Mouse (Mus musculus): ENCODE measurements at regions not wholly inside any gene's neighbourhood (a gene's known extent, or its start where the extent isn't known, plus 50 kb on each side); places are given as distances from the start of the nearest gene placed in this dataset.
A peak's percentile ranks its signal among the peaks of the same experiment; 100 is the strongest.
"Not testable (repeated sequence)": the region's sequence is repeated elsewhere in the genome, so short reads cannot be mapped to it uniquely, and the experiment has no call there.

DNA sequence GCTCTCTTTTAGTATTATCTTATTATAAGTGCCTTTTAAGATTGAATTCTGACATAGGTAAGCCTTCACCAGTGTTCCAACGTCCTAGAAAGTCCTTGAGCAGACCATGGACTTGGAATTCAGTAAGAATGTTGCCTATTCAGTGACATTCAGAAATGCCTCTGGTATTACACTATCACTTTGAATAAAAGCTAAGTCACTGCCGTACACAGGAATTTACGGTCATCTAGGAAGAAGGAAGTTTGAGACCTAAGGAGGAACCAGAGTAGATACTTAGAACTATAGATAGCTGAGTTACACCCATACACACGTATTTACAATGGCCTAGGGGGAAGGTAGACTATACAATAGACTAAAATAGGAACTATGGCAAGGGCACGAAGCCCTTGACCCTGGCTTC is 711.6 kb downstream of the Crisp4 start:
- H3K27ac ChIP-seq (replicated peaks); H3K9ac ChIP-seq (replicated peaks); H3K4me3 ChIP-seq; H3K27me3 ChIP-seq; H3K4me2 ChIP-seq (replicated peaks); H3K36me3 ChIP-seq; ATAC-seq (replicated peaks); H3K4me1 ChIP-seq; H3K9me3 ChIP-seq: not testable (repeated sequence)
- WGBS = 85% methylated on average over 5 of the region's 5 CpGs

DNA sequence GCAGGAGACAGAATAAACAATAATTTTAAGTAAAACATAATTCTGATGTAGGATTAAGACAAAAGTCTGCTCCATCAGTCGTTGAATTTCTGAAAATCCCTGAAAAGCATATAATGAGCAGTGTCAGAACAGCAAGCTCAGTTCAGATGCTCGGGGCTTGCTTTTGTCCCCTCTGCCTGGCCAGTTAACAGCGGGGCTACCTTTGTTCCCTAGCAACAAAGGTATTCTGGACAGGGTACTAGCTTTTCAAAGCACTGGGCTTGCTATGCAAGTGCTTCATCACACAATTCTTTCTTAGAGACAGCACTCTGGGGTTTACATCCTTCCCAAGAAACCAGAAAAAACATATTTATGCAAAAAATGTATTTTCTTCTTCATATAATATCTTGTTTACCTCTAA is 729.7 kb downstream of the Crisp4 start:
- Histone ChIP-seq H3K4me2 (replicated peaks) (no peak overlapping the region), H3K36me3 (no peaks in the 10 kb centered on the region), H3K27ac (replicated peaks) (no peak overlapping the region), H3K9me3 (no peaks in the 10 kb centered on the region), H3K9ac (replicated peaks) (no peak overlapping the region), H3K27me3 (no peaks in the 10 kb centered on the region), H3K4me1 (no peaks in the 10 kb centered on the region), H3K4me3 (no peak overlapping the region)
- 4% methylated on average over 3 of the region's 3 CpGs for WGBS
- ATAC-seq (replicated peaks) = no peak

DNA sequence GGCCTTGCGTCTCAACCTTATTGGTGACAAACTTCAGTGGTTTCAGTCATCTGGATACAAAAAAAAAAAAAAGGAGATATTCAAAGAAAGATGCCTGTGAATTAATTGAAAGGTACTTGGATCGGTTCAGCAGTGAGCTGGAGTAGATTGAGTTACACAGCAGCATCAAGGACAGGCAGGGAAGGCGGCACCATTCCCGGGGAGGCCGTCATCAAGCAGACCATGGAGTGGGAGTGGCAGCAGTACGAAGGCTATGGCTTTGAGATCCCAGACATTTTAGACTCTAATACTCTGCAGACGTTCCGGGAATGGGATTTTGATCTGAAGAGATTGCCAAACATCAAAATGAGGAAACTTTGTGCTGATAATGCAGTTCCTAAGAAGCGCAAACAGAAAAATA is 750.8 kb downstream of the Crisp4 start:
- no peak overlapping the region for H3K27ac ChIP-seq (replicated peaks)
- H3K9ac ChIP-seq (replicated peaks) = no peak overlapping the region
- no peaks in the 10 kb centered on the region for H3K27me3 ChIP-seq
- no peaks in the 10 kb centered on the region for H3K9me3 ChIP-seq
- 87% methylated on average over 9 of the region's 9 CpGs for WGBS
- H3K4me1 ChIP-seq = no peaks in the 10 kb centered on the region
- no peak for ATAC-seq (replicated peaks)
- no peaks in the 10 kb centered on the region for H3K36me3 ChIP-seq
- no peak overlapping the region for H3K4me2 ChIP-seq (replicated peaks)
- no peak overlapping the region for H3K4me3 ChIP-seq

DNA sequence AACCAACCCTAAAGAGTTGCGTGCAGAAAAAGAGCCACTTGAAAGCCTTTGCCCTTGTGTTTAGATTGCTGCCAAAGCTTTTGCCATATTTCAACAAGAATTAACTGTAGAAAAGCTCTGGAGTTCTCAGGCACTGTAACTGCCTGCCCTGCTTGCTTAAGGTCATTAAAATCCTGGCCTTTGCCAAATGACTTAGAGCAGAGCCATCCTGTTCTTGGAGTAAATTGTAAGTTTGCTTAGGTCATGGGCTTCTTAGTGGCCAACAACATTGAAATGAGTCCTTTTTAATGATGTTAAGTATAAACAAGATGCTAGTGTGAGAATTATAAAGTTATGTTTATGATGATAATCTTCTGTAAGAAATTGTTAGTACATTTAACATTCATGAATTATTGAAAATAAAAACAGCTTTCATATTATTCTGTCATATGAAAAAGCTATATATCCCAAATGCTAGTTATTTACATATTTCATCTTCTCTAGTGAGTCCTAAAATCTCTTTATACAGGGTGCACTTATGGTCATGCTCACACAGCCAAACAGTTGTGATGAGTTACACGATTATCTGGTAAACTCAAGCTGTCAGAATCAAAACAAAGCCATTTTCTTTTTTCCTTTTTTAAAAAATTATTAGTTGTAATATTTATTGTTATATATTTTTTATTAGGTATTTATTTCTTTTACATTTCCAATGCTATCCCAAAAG is 753.4 kb downstream of the Crisp4 start:
- Histone ChIP-seq H3K4me2 (replicated peaks) (no peak overlapping the region), H3K4me3 (no peak overlapping the region), H3K4me1 (no peaks in the 10 kb centered on the region), H3K27ac (replicated peaks) (no peak overlapping the region), H3K27me3 (no peaks in the 10 kb centered on the region), H3K9me3 (no peaks in the 10 kb centered on the region), H3K9ac (replicated peaks) (no peak overlapping the region), H3K36me3 (no peaks in the 10 kb centered on the region)
- ATAC-seq (replicated peaks) = no peak
- WGBS = 87% methylated on average over 2 of the region's 2 CpGs

GRCm38 (mm10) chr1:17377562-17377961 is 768.1 kb downstream of the Crisp4 start:
- Histone ChIP-seq H3K27ac (replicated peaks) (no peak overlapping the region), H3K4me2 (replicated peaks) (no peak overlapping the region), H3K9ac (replicated peaks) (no peak overlapping the region), H3K9me3 (no peaks in the 10 kb centered on the region), H3K36me3 (no peaks in the 10 kb centered on the region), H3K4me1 (no peaks in the 10 kb centered on the region), H3K4me3 (no peak overlapping the region), H3K27me3 (no peaks in the 10 kb centered on the region)
- ATAC-seq (replicated peaks) = no peak
- WGBS = 71% methylated on average over 2 of the region's 2 CpGs

DNA sequence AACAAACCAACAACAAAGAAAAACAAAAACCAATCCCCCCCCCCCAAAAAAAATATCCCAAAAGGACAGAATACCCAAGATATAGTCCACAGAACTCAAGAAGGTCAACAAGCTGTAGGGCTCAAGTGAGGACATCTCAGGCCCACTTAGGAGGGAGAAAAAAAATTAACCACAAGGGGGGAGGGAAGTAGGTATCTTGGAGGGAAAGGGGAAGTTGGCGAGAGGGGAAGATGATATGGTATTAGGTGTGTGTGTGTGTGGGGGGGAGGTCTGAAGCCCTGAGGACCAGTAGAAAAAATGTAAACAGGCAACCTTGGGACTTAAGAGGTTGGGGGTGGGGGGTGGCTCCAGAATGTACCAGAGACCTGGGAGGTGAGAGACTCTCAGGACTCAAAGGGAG is 797.4 kb downstream of the Crisp4 start:
- no peak overlapping the region for H3K27ac ChIP-seq (replicated peaks)
- no peak overlapping the region for H3K9ac ChIP-seq (replicated peaks)
- no peaks in the 10 kb centered on the region for H3K4me1 ChIP-seq
- H3K9me3 ChIP-seq = no peaks in the 10 kb centered on the region
- H3K27me3 ChIP-seq = no peaks in the 10 kb centered on the region
- no peaks in the 10 kb centered on the region for H3K36me3 ChIP-seq
- WGBS = 100% methylated on average over 1 of the region's 1 CpGs
- ATAC-seq (replicated peaks) = no peak
- H3K4me3 ChIP-seq = no peak overlapping the region
- H3K4me2 ChIP-seq (replicated peaks) = no peak overlapping the region

- Histone ChIP-seq H3K9ac (replicated peaks) (no peak overlapping the region), H3K4me2 (replicated peaks) (no peak overlapping the region), H3K36me3 (no peaks in the 10 kb centered on the region), H3K9me3 (no peaks in the 10 kb centered on the region), H3K27ac (replicated peaks) (no peak overlapping the region), H3K4me1 (no peaks in the 10 kb centered on the region), H3K4me3 (no peak overlapping the region), H3K27me3 (no peaks in the 10 kb centered on the region)
- ATAC-seq (replicated peaks) = no peak
Observed at GRCm38 (mm10) chr1:17337827-17338226, 807.9 kb downstream of the Crisp4 start.

- not testable (repeated sequence) for H3K4me3 ChIP-seq; H3K36me3 ChIP-seq; ATAC-seq (replicated peaks); H3K27me3 ChIP-seq; H3K27ac ChIP-seq (replicated peaks); H3K9me3 ChIP-seq; H3K4me2 ChIP-seq (replicated peaks); H3K9ac ChIP-seq (replicated peaks); H3K4me1 ChIP-seq
- WGBS = 98% methylated on average over 1 of the region's 1 CpGs
Observed at GRCm38 (mm10) chr1:17311392-17311791, 834.3 kb downstream of the Crisp4 start.

DNA sequence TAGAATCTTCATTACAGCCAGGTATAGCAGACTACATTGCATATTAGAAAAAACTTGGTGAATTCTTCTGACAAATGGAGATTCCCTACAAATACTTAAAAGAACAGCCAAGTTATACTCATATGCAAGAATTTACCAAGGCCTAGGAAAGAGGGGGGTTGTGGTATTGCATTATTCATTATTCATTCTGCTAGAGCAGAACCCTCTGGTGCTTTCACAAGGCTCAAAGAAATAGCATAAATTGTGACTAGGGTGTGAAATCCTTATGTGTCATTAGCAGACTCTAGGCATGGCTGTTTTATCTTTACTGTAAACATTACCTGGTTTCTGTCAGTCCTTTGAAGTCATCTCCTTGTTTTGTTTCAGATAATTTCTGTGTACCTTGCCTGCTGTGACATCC is 835.8 kb downstream of the Crisp4 start:
- H3K4me2 ChIP-seq (replicated peaks); H3K9me3 ChIP-seq; H3K9ac ChIP-seq (replicated peaks); H3K4me1 ChIP-seq; H3K36me3 ChIP-seq; H3K27me3 ChIP-seq; H3K4me3 ChIP-seq; H3K27ac ChIP-seq (replicated peaks): not testable (repeated sequence)
- 0 out of 2 replicates have a peak, but pooled peaks have one; percentile 57 for ATAC-seq (replicated peaks)

Measured in forebrain, embryonic 15.5 days (tissue).